Mouse (Mus musculus) thymus, postnatal 25 days (tissue): ENCODE results near the gene Trip4.

Source experiments
- DNase-seq: peaks from one replicate; pipeline ENCODE4 v3.0.0; 2022

Trip4 gene

DNA sequence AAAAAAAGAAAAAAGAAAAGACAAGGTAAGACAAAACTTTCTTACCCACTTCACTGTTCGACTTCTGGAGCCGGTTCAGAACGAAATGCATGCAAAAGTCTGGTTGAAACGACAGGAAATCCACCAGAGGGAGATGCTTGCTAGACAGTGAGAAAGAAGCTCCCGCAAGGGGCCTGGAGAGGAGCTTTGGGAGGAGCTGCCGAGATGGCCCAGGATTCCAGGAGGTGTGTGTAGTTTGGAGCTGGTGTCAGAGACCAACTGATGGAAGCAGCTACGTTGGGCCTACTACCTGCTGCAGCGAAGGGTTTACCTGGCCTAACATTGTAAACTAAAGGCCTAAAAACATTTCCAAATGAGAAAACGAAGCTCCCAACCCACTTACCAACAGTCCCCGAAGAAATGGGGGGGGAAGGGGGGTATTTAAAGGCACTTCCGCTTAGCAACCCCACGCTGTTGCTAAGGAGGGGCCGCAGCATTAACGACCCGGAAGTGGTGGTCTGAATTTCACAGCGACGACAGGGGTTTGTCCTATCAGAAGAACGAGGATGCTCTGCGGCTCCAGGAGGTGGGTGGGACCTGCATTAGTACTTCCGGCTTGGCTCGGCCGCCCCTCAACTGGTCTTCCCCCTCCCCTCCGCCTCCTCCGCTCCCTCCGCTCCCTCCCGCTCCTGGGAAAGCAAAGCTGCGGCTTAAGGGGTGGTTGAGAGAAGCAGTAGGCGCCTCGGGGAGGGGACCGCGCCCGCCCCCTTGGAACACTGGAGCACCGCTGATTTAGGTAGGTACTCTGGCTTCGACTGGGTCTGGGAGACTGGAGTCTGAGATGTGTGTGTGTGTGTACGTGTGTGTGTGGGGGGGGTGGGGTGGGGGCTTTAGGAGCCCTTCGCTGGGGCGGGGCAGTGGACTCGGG is at the start of gene Trip4, which contains the start of gene Csnk1g1:
Gene Trip4 (minus strand): TSS at position 401 of the 907 bp plus-strand sequence.
Gene Csnk1g1 (plus strand): TSS at position 531 of the 907 bp plus-strand sequence.
- peak; percentile 88 for DNase-seq

DNA sequence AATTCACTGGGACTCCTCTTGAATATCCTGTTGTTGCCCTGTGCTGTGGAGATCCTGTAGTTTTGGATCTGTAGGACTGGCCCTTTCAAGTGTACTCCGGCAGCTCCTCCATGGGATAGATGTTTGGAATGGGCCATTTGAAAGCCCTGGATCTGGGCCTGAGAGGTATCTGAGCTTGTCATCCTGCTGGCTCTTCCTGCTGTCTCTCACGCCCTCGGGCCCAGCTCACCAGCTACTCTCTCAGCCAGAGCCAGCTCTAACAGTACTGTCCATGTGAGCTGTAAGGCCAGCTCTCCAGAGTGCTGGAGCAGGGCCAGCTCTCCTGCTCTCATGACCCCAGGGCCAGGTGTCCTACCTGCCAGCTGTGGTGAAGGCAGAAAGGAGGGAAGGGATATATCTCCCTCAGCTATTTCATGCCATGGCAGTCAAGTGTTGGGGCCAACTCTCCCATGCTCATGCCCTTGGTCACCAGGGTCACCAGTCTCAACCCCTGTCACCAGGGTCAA is 42.5 kb upstream of the Trip4 start:
- DNase-seq, result no peak

GRCm38 (mm10) chr9:65937566-65937965 is 29.0 kb upstream of the Trip4 start:
- DNase-seq, result no peak

DNA sequence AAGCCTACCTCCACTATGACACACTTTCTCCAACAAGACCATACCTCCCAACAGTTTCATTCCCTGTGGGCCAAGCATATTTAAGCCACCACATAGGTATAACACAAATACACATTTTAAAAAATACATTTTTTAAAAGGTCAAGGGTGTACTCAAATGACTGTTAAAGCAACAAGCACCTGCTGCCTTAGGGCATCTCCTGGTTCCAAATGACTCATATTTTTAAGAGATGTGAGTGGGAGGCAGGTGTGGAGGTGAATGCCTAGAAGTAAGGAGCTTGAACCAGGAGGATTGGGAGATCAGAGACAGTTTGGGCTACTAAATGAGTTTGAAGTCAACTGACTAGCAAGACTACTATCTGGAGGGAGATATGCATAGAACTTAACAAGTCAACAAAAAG is 21.2 kb upstream of the Trip4 start:
- no peak for DNase-seq

DNA sequence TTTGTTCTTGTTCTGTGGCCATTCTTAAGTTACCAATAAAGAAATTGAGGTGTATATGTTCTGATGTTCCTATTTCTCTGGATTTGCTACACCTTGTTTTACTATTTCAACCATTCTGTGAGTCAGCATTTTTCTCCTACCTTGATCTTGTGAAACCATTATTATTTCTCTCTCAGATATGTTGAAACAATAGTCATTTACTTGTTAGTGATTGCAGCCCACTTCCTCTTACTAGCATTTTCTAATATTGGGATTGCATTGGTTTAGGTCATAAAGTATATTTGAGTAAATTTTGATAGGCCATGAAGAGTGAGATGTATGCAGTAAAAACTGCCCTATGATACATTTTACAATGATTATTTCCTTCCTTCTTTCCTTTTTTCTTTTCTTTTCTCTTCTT is 19.9 kb upstream of the Trip4 start:
- DNase-seq, result no peak

DNA sequence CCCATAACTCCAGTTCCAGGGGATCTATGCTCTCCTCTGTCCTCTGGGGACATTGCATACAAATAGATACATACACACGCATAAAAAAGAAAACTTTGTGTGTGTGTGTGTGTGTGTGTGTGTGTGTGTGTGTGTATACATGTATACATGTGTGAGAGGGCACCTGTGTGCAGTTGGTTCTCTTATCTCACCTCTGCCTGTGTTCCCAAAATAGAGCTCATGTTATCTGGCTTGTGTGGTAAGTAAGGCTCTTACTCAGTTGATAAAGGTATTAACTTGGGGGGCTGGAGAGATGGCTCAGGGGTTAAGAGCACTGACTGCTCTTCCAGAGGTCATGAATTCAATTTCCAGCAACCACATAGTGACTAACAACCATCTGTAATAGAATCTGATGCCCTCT is 8.4 kb upstream of the Trip4 start:
- DNase-seq, result no peak

GRCm38 (mm10) chr9:65913976-65914375 is 5.4 kb upstream of the Trip4 start:
- DNase-seq, result no peak

DNA sequence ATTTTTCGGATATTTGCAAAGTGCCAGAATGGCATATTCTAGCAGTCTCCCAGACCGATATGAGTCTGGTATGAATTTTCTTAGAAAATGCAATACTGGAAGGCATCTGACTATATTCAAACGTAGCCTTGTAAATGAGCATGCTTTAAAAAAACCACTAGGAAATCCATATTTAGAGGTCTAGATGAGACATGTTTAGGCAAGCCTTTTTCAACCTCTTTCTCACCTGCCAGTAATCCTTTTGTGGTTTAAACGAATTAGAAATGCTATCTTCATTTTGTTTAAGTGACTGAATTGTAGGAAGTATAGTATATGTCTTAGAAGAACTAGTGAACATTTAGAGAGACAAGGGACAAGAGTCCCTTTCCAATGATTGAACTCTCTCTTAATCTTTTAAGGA is 1.2 kb upstream of the Trip4 start:
- no peak for DNase-seq

- DNase-seq, result peak; percentile 74
Observed at GRCm38 (mm10) chr9:65909301-65909801, 757 bp upstream of the Trip4 start.

- peak; percentile 14 for DNase-seq
Observed at GRCm38 (mm10) chr9:65903419-65903818, 5.2 kb downstream of the Trip4 start.

DNA sequence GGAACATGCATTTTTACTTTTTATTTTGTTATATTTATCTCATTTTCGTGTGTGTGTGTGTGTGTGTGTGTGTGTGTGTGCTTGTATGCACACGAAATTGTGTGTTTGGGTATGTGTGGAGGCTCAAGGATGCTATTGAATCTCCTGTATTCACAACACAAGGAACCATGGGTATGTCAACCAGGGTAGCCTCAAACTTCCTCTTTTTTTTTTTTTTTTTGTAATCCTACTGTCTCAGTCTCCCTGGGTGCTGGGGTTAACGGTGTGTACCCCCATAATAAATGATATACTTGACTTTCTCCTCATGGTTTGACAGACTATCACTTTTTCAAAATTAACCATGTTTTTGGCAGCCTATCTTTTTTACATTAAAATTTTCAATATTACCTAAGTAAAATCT is 5.7 kb downstream of the Trip4 start:
- no peak for DNase-seq

- no peak for DNase-seq
Observed at GRCm38 (mm10) chr9:65896977-65897376, 11.6 kb downstream of the Trip4 start.

- DNase-seq, result peak; percentile 10
Observed at GRCm38 (mm10) chr9:65891126-65891525, 17.5 kb downstream of the Trip4 start.

GRCm38 (mm10) chr9:65890143-65890628 is 18.4 kb downstream of the Trip4 start, which contains the start of gene Pclaf:
Pclaf (plus strand) TSS chr9:65890237.
- DNase-seq, result peak; percentile 70

DNA sequence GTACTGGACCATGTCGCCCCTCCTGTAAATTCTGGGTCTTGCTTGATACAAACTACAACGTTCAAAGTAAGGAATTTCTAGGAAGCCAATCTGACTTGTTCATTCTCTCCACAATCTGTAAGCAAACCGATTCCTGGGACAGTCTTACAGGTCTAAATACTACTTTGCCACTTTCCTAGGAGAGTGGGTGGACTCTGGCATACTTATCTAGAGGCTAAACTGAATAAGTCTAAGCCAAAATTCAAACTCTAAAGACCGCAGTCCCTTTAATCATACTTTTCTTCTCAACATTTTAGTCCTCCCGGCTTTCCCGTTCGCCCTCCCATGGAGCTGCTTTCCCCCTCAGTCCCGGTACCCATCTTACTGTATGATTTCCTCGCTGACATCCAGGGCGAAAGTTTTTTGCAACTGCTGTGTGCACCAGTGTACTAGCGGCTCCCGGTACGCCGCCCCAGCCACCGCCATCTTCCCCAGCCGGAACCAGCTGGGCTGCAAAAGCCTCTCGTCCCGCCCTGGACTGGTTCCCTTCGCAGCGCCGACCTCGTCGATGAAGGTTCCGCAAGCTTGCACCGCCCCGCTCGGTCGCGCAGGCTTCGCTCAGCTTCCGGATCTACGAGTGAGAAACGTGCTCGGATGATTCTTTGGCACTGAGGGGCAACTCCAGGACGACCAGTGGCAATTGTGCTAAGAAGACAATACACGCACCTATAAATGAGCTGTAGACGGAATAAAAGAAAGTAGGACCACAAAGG is 23.9 kb downstream of the Trip4 start:
- DNase-seq, result peak; percentile 89

GRCm38 (mm10) chr9:65859656-65860055 is 48.9 kb downstream of the Trip4 start:
- DNase-seq, result no peak

- DNase-seq, result no peak
Observed at GRCm38 (mm10) chr9:65850203-65850602, 58.4 kb downstream of the Trip4 start.

- no peak for DNase-seq
Observed at GRCm38 (mm10) chr9:65848154-65848553, 60.4 kb downstream of the Trip4 start.

DNA sequence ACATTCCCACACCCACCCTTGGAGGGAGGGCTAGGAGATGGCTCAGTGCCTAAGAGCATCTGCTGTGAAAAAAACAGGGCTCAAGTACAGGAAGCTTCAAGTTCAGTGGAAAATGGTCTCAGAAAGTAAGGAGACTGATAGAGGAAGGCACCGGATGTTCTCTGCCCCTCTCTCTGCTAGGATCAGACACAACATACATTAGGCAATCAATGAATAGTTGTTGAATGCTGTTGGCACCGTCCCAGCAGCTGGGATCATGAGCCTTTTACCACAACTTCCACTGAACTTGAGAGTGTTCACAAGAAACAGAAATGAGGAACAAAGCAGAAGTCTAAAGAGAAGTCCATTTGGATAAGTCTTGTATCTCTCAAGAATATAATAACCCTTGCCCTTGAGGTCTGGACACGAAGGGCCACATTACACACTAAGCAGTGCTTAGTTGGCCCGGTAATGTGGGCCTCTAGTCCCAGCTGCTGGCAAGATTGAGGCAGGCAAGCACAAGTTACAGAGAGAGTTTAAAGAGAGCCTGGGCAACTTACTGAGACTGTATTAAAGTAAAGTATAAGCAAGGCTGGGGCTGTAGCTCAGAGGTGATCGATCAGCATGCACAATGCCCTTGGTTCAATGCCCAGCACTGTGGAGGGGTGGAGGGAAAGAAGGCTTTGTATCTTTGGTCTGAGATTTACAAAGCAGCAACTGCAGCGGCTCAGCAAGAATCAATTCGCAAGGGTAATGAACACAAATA is 64.0 kb downstream of the Trip4 start:
- no peak for DNase-seq

- no peak for DNase-seq
Observed at GRCm38 (mm10) chr9:65839841-65840240, 68.8 kb downstream of the Trip4 start.

- DNase-seq, result no peak
Observed at GRCm38 (mm10) chr9:65836916-65837315, 71.7 kb downstream of the Trip4 start.

GRCm38 (mm10) chr9:65834628-65835354 is 73.8 kb downstream of the Trip4 start:
- DNase-seq, result no peak
